Mouse (Mus musculus): ENCODE results near the gene Ptprm.

GRCm38 (mm10) chr17:67123722-67124121 lies 230.5 kb downstream of the Ptprm start:
- TF ChIP-seq CTCF (IDR thresholded peaks at IDR 0.05) = no peak
- no peak for TF ChIP-seq EP300 (IDR thresholded peaks at IDR 0.05)
